Mouse (Mus musculus) thymus, postnatal 14 days (tissue): ENCODE results near the gene Gm49510.

ENCODE experiments used
- DNase-seq: peaks from one replicate; pipeline ENCODE4 v3.0.0; 2021

Gene Gm49510

GRCm38 (mm10) chr15:78899409-78899739 is at the start of gene Gm49510:
Gm49510 (plus strand) TSS chr15:78899667.
- DNase-seq: no peak

- no peak for DNase-seq
Observed at GRCm38 (mm10) chr15:78850059-78850824, 49.2 kb upstream of the Gm49510 start.

DNA sequence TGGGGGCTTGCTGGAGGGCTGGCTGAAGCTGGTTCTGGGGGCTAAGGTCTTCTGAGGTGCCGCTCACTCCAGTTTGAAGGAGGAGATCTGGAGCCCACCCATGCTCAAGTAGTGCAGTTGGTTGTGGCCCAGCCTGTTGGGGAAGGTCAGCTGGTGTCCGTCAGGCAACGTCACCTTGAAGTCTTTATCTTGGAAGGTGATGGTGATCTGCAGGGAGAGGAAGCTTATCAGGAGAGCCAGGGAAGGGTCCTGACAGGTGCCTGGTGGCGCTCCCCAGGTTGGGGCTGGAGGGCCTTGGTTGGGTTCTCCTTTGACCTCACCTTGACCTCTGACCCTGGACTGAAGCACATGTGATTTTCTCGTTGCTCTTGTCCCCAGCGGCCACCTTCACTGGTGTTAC is 48.5 kb upstream of the Gm49510 start:
- no peak for DNase-seq

DNA sequence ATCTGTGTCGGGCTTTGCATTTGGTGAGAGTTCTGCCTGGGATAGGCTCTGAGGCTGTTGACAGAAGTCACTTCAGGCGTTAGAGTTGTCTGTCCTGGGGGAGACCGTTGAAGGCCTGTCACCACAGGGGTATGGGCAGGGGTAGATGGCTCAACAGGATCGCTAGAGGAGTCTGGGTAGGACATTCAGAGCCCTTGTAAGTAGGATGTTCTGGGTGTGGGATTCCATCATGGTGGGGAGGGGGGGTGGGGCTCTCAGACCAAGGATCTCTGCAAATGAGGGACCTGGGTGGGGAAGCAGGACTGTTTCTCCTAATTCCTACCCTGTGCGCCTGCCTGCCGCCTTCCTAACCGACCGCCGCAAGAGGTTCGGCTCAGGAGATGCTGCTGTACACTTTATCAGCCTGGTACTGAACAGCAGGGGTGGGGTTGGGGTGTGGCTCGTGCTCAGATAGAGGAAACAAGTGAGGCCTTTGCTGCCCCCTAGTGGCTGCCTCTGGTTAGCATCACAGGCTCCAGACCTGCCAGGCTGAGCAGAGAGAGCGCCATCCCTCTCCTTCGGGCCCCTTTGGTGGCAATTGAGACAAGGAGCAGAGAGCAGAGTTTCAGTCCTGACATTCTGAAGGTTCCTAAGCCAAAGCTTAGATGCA is 47.8 kb upstream of the Gm49510 start:
- DNase-seq: peak; percentile 91

DNA sequence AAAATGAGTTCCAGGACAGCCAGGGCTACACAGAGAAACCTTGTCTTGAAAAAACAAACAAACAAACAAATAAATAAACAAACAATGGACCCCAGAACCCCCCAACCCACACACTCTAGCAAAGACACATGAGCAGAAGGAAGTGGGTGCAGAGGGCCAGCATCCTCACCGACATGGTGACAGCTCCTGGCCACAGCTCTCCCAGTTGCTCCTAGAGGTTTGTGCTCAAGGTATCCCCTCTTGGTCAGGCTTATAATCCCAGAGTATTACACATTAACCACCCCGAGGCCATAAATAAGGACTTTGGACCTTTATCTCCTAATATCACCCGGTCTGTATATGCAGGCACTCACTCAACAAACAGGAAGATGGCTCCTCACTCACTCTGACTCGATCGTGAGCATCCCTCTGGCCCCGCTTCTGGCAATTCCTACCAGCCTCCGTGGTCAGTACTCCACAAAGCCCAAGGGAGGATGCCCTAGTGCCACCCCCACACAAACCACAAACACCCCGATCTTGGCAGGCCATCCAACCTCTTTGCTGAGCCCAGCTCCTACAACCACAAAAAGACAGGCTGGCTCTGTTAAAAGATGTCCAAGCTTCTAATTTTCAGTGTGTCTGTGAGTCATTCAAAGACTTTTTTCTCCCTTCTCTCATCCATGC is 44.0 kb upstream of the Gm49510 start, which contains the start of gene Lgals2:
Lgals2 (minus strand) TSS at position 227 of the 663 bp plus-strand sequence.
- DNase-seq: no peak

GRCm38 (mm10) chr15:78857009-78857408 is 42.5 kb upstream of the Gm49510 start:
- DNase-seq: no peak

GRCm38 (mm10) chr15:78859311-78859710 is 40.2 kb upstream of the Gm49510 start:
- no peak for DNase-seq

GRCm38 (mm10) chr15:78859714-78860113 is 39.8 kb upstream of the Gm49510 start:
- peak; percentile 62 for DNase-seq

GRCm38 (mm10) chr15:78862280-78862679 is 37.2 kb upstream of the Gm49510 start:
- no peak for DNase-seq

DNA sequence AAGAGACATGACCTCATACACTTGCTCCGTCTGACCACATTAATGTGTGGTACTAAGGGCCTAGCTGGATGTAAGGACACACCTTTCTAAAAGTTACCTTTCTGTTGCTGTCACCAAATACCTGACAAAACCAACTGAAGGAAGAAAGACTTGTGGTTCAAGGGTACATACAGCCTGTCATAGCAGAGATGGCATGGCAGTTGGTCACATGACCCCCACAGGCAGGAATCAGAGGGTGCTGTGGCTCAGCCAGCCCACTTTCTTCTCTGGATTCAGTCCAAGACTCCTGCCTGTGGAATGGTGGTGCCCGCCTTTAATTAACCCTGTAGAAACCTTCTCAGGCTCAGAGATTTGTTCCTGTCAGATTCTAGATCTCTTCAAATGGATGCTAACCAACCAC is 36.3 kb upstream of the Gm49510 start:
- no peak for DNase-seq

GRCm38 (mm10) chr15:78863852-78864253 is 35.6 kb upstream of the Gm49510 start:
- DNase-seq: peak; percentile 57

- no peak for DNase-seq
Observed at GRCm38 (mm10) chr15:78868398-78868797, 31.1 kb upstream of the Gm49510 start.

DNA sequence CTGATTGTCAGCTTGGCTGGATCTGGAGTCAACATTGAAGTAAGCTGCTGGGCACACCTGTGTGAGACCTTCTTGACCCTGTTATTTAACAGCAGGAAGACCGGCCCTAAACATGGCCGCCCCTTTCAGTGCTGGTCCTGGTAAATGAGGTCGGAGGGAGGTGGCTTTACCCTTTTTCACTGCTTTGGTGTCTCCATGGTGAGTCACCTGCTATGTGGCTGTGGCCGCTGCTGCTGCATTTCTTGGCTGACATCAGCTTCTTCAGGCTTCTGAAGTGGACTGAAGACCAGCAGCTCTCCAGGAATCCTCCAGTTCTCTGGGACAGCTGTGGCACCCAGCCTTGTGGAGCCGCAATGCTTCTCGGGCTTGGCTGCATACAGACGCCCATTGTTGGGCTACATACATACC is 30.6 kb upstream of the Gm49510 start:
- no peak for DNase-seq

GRCm38 (mm10) chr15:78869775-78870174 is 29.7 kb upstream of the Gm49510 start:
- DNase-seq: peak; percentile 46

GRCm38 (mm10) chr15:78872021-78872608 is 27.4 kb upstream of the Gm49510 start:
- DNase-seq: no peak

DNA sequence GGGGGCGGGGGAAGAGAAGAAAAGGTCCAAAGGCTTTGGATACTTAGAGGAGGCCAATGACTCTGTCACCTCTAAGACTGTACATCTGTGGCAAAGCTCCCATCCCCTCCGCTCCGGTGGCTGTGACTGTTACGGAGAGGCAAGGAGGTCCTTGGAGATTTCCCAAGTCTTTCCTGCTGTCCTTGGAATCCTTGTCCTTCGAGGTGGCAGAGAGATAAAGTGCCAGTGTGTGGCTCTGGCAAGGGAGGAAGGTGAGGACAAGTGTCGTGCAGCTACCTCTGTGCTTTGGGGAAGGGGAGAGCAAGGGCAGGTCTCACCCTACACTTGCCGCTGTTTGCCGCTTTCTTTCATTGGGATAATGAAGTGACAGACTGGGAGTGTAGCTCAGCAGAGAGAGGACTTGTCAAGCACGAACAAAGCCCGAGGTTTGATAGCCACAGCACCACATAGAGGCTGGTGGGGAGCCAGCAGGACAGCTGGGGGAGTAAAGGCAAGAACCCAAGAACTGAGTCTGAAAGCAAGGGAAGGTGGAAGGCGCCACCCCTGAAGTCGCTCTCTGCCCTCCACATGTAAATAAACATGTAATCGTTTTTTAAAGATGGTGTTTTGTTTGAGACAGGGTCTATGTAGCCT is 25.5 kb upstream of the Gm49510 start:
- DNase-seq: no peak

GRCm38 (mm10) chr15:78874989-78875388 is 24.5 kb upstream of the Gm49510 start:
- DNase-seq: no peak

GRCm38 (mm10) chr15:78875537-78875936 is 23.9 kb upstream of the Gm49510 start:
- DNase-seq: no peak

- peak; percentile 77 for DNase-seq
Observed at GRCm38 (mm10) chr15:78876258-78876696, 23.2 kb upstream of the Gm49510 start.

GRCm38 (mm10) chr15:78876991-78877809 is 22.3 kb upstream of the Gm49510 start, which contains the start of gene Gga1:
Gga1 (plus strand) TSS chr15:78877190.
- peak; percentile 92 for DNase-seq

- no peak for DNase-seq
Observed at GRCm38 (mm10) chr15:78877810-78878390, 21.6 kb upstream of the Gm49510 start.
